Mouse (Mus musculus): ENCODE measurements at regions not wholly inside any gene's neighbourhood (a gene's known extent, or its start where the extent isn't known, plus 50 kb on each side); places are given as distances from the start of the nearest gene placed in this dataset.
"Not testable (repeated sequence)": the region's sequence is repeated elsewhere in the genome, so short reads cannot be mapped to it uniquely, and the experiment has no call there.

GRCm38 (mm10) chr12:90664436-90664835 lies 73.8 kb downstream of the Dio2 start:
- no peak for DNase-seq (ENCODE audit: low spot score in 2 of 2)

DNA sequence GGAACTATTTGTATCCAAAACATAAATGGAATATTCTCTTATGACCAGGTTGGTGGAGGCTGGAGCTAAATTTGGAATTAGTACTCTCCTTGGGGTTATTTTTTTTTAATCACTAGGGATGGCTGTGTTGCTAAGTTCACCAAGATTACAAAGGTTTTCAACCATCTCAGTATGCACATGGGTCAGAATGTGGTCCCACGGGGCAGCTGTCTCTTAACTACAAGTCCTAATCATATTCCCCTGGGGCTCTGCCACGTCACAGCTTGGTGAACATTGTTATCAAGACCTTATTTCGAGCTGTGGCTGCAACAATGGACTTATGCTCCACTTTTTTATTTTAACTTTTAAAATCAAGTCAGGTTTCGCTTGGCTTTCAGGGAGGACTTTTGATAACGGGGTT lies 92.8 kb downstream of the Dio2 start:
- DNase-seq (ENCODE audit: low spot score in 2 of 2) = no peak

- DNase-seq (ENCODE audit: low spot score in 2 of 2) = no peak
Observed at GRCm38 (mm10) chr12:90643891-90644290, 94.3 kb downstream of the Dio2 start.

GRCm38 (mm10) chr12:90624856-90625255 lies 113.4 kb downstream of the Dio2 start:
- DNase-seq (ENCODE audit: low spot score in 2 of 2) = no peak

GRCm38 (mm10) chr12:90623426-90623825 lies 114.8 kb downstream of the Dio2 start:
- no peak for DNase-seq (ENCODE audit: low spot score in 2 of 2)

DNA sequence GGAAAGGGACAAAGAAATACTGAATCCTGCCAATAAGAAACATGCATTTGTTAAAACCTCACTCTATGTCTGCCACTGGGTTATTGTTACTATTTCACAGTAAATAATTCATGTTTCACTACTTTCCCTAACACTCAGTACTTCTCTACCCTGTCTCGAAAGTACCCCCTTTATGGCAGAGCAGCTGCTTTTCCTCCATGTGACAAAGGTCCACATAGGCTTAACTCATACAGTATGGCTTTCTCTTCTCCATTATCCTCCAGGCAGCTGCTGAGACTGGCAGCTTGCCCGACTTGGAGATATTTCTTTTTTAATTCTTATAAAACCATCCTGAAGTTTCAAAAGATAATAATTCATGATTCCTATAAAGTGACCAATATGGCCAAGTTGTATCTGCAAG lies 129.4 kb downstream of the Dio2 start:
- no peak for DNase-seq (ENCODE audit: low spot score in 2 of 2)

- peak; percentile 15 to 26 for DNase-seq (ENCODE audit: low spot score in 2 of 2)
Observed at GRCm38 (mm10) chr12:90607894-90608293, 130.3 kb downstream of the Dio2 start.

- DNase-seq (ENCODE audit: low spot score in 2 of 2) = no peak
Observed at GRCm38 (mm10) chr12:90580006-90580405, 158.2 kb downstream of the Dio2 start.

DNA sequence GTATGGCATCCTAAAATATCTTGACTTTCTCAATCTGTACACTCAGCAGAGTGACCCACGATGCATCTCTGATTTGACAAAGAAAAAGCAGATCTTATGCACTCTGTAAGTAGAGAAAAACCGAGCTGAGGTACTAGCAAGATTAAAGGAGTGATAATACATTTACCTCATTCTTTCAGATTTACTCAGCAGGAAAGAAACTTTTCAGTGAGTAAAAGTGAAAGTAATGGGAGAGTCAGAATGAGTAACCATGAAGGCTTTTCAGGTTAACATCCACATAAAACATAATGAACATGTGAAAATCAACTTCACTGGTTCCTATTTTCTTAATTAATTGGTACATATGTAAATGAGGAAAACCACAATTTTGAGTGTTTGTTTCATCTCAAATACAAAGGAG lies 162.1 kb downstream of the Dio2 start:
- DNase-seq (ENCODE audit: low spot score in 2 of 2) = no peak

GRCm38 (mm10) chr12:90571907-90572306 lies 166.3 kb downstream of the Dio2 start:
- DNase-seq (ENCODE audit: low spot score in 2 of 2) = no peak

DNA sequence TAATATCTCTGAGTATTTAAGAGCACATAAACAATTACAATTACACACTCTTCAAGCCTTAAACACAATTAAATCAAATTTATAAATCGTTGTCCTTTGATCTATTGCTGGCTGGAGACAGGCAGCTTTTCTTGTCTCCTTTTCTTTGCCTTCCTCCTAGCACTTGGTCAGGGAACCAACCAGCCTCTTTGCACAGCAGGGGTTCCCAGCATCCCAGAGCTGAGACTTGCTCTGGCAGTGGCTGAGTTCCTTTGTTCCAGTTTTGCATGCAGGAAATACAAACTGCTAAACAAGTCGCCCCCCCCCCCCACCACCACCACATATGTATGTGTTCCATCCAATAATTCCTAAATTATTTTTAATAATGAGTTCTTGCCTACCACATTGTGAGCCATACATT lies 166.7 kb downstream of the Dio2 start:
- no peak for DNase-seq (ENCODE audit: low spot score in 2 of 2)

DNA sequence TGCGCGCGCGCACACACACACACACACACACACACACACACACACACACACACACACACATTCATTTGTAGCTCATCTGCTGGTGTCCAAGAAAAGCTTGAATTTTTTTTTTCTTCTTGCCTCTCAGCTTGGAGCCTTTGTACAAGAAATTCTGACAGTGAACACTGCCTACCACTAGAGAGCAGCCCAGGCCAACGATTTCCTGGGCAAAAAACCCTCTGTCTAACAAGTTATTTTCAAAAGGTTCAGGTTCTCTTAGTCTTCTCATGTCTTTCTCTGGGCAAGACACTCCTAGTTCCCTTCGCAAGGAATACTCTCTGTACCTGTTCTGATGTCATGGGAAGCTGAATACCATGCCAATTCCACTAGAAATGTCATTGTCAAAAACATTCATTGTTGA lies 171.9 kb downstream of the Dio2 start:
- DNase-seq (ENCODE audit: low spot score in 2 of 2) = peak; percentile 9 to 28

- no peak for DNase-seq (ENCODE audit: low spot score in 2 of 2)
Observed at GRCm38 (mm10) chr12:90565051-90565450, 173.2 kb downstream of the Dio2 start.

DNA sequence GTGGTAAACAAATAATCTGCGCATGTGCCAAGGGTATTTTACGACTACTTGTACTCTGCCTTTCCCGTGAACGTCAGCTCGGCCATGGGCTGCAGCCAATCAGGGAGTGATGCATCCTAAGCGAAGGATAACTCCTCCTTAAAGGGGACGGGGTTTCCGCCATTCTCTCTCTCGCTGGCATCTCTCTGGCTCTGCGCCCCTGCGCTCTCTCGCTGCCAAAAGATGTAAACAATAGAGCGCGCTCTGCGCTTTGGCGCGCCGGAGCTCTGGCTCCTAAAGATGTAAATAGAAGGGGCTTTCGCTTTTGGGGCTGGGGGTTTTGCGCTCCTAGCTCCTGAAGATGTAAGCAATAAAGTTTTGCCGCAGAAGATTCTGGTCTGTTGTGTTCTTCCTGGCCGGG lies 173.6 kb downstream of the Dio2 start:
- DNase-seq (ENCODE audit: low spot score in 2 of 2) = not testable (repeated sequence)

DNA sequence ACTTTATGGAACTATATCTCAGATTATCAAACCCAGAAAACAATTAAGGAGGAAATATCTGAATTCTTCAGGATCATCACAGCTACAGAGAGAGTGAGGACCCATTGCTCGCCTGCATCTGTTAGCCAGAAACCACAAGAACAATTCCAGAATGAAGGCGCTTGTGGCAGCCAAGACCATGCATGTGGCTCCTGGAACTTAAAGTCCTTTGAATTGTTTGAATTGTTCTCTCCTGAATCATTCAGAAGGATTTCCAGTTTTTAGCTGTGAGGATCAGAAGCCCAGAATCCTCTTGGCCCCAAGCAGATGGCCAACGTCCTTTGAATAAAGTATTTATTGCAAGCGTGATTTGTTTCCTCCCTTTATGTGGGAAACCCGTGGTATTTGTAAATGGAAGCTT lies 195.9 kb downstream of the Dio2 start:
- no peak for DNase-seq (ENCODE audit: low spot score in 2 of 2)

All from right cerebral cortex, postnatal 36 days (tissue).